Mouse (Mus musculus) intestine, postnatal 0 days (tissue): ENCODE measurements around the gene Tmem246. TPM values are rescaled to one million over a fixed set of nuclear protein-coding genes. Genes with fewer than 3 reads are reported as not detected.

Source experiments
- ATAC-seq: fragments of 200-750 bp; cut with Nextera tagmentation; 2 replicates; pipeline ENCODE4 v1.8.0; 2017; ENCODE audit warnings: mild to moderate bottlenecking, moderate TSS enrichment, moderate library complexity
- H3K27ac ChIP-seq: fragments of 300-500 bp; sonication (generic); 2 replicates; pipeline ENCODE4 v1.5.1; 2014; ENCODE audit warnings: mild to moderate bottlenecking, low read depth, low read length, moderate library complexity
- H3K27me3 ChIP-seq: fragments of 300-500 bp; sonication (generic); replicated peaks from 2 replicates; pipeline ENCODE4 v1.6.1; 2014; ENCODE audit warnings: low read length, mixed read lengths; ENCODE audit not compliant: control insufficient read depth, insufficient read depth
- H3K36me3 ChIP-seq: fragments of 300-500 bp; sonication (generic); 2 replicates; pipeline ENCODE4 v1.6.1; 2014; ENCODE audit warnings: mild to moderate bottlenecking, moderate library complexity; ENCODE audit not compliant: control insufficient read depth, insufficient read depth
- H3K4me1 ChIP-seq: fragments of 300-500 bp; sonication (generic); replicated peaks from 2 replicates; pipeline ENCODE4 v1.6.1; 2014; ENCODE audit warnings: antibody characterized with exemption, low read length, mixed read lengths; ENCODE audit not compliant: control insufficient read depth, insufficient read depth
- H3K4me2 ChIP-seq: fragments of 300-500 bp; sonication (generic); replicated peaks from 2 replicates; pipeline ENCODE4 v1.6.1; 2014; ENCODE audit warnings: low read depth, mild to moderate bottlenecking, moderate library complexity
- H3K4me3 ChIP-seq: fragments of 300-500 bp; sonication (generic); 2 replicates; pipeline ENCODE4 v1.5.1; 2014; ENCODE audit warnings: low read depth, low read length
- H3K9ac ChIP-seq: fragments of 300-500 bp; sonication (generic); 2 replicates; pipeline ENCODE4 v1.6.1; 2014; ENCODE audit warnings: mild to moderate bottlenecking, low read depth, low read length
- H3K9me3 ChIP-seq: fragments of 300-500 bp; sonication (generic); 2 replicates; pipeline ENCODE4 v1.6.1; 2016; ENCODE audit warnings: mixed run types; ENCODE audit not compliant: control insufficient read depth
- CTCF ChIP-seq: sonication (generic); IDR thresholded peaks from 2 replicates; pipeline ENCODE4 v1.5.1; 2016; ENCODE audit warnings: low read depth, mild to moderate bottlenecking, control low read depth, antibody characterized with exemption, moderate library complexity
- WGBS: fragments of 180-500 bp; shearing (Covaris S2); extraction: QIAGEN DNeasy Blood & Tissue Kit; methylation state at CpG from one replicate; pipeline ENCODE4 v1.1.7; 2014; 5-methylcytosine and 5-hydroxymethylcytosine counted together
- polyA plus RNA-seq: library from polyadenylated mRNA; unstranded; fragments of >200 nt; fragmentation: Nextera tagmentation; extraction: Ambion mirVana; gene quantifications from 2 replicates; pipeline ENCODE4 v1.2.1, GENCODE M21; 2015

Gene Tmem246
- polyA plus RNA-seq, 1 experiment from 2014 or later, result 23.6 TPM

GRCm38 (mm10) chr4:49546026-49546425, 51.6 kb downstream of the Tmem246 start:
- no peak overlapping the region for H3K4me3 ChIP-seq
- peak overlapping the region; percentile 67 for H3K4me2 ChIP-seq
- H3K27me3 ChIP-seq, result no peaks in the 10 kb centered on the region
- ATAC-seq, result no peak
- H3K4me1 ChIP-seq, result no peaks in the 10 kb centered on the region
- H3K36me3 ChIP-seq, result peaks cover 23% of the 10 kb centered on the region
- no peaks in the 10 kb centered on the region for H3K9me3 ChIP-seq
- H3K27ac ChIP-seq, result peak overlapping the region; percentile 60
- peak overlapping the region; percentile 18; the same call in 1 of the 2 replicates for H3K9ac ChIP-seq
- no peak for TF ChIP-seq CTCF
- 60% methylated on average over 2 of the region's 2 CpGs for WGBS

GRCm38 (mm10) chr4:49540966-49541365, 56.7 kb downstream of the Tmem246 start:
- no peak overlapping the region for H3K27ac ChIP-seq
- H3K9me3 ChIP-seq, result no peaks in the 10 kb centered on the region
- H3K27me3 ChIP-seq, result no peaks in the 10 kb centered on the region
- ATAC-seq, result no peak
- TF ChIP-seq CTCF, result no peak
- H3K4me2 ChIP-seq, result no peak overlapping the region
- H3K36me3 ChIP-seq, result peaks cover 66% of the 10 kb centered on the region
- no peak overlapping the region for H3K9ac ChIP-seq
- H3K4me1 ChIP-seq, result no peaks in the 10 kb centered on the region
- H3K4me3 ChIP-seq, result no peak overlapping the region
- 79% methylated on average over 3 of the region's 3 CpGs for WGBS

- Histone ChIP-seq H3K27ac (no peak overlapping the region), H3K4me2 (no peak overlapping the region), H3K27me3 (no peaks in the 10 kb centered on the region), H3K4me3 (no peak overlapping the region), H3K9ac (no peak overlapping the region), H3K4me1 (no peaks in the 10 kb centered on the region), H3K9me3 (no peaks in the 10 kb centered on the region), H3K36me3 (peaks cover 66% of the 10 kb centered on the region)
- 67% methylated on average over 6 of the region's 6 CpGs for WGBS
- no peak for ATAC-seq
- TF ChIP-seq CTCF, result no peak
Measured at GRCm38 (mm10) chr4:49539665-49540064, 58.0 kb downstream of the Tmem246 start.

GRCm38 (mm10) chr4:49536671-49537070, 61.0 kb downstream of the Tmem246 start:
- Histone ChIP-seq H3K27ac (no peak overlapping the region), H3K27me3 (no peaks in the 10 kb centered on the region), H3K36me3 (peaks cover 43% of the 10 kb centered on the region), H3K9ac (no peak overlapping the region), H3K9me3 (no peaks in the 10 kb centered on the region), H3K4me3 (no peak overlapping the region), H3K4me2 (no peak overlapping the region), H3K4me1 (no peaks in the 10 kb centered on the region)
- no peak for ATAC-seq
- no peak for TF ChIP-seq CTCF
- WGBS, result 75% methylated on average over 4 of the region's 4 CpGs

- Histone ChIP-seq H3K4me2 (no peak overlapping the region), H3K27me3 (no peaks in the 10 kb centered on the region), H3K9me3 (no peaks in the 10 kb centered on the region), H3K4me1 (no peaks in the 10 kb centered on the region), H3K36me3 (peaks cover 43% of the 10 kb centered on the region), H3K27ac (no peak overlapping the region), H3K9ac (no peak overlapping the region), H3K4me3 (no peak overlapping the region)
- ATAC-seq, result peak; percentile 20; the same call in 1 of the 2 replicates
- 90% methylated on average over 4 of the region's 4 CpGs for whole genome bisulfite sequencing
- TF ChIP-seq CTCF, result no peak
Measured at GRCm38 (mm10) chr4:49535675-49536294, 61.9 kb downstream of the Tmem246 start.

GRCm38 (mm10) chr4:49535036-49535435, 62.6 kb downstream of the Tmem246 start:
- H3K27ac ChIP-seq, result no peak overlapping the region
- H3K4me3 ChIP-seq, result no peak overlapping the region
- H3K36me3 ChIP-seq, result peaks cover 44% of the 10 kb centered on the region
- WGBS, result 90% methylated on average over 3 of the region's 3 CpGs
- H3K9me3 ChIP-seq, result peaks cover 7% of the 10 kb centered on the region
- no peak overlapping the region for H3K4me2 ChIP-seq
- H3K27me3 ChIP-seq, result no peaks in the 10 kb centered on the region
- no peak overlapping the region for H3K9ac ChIP-seq
- H3K4me1 ChIP-seq, result no peaks in the 10 kb centered on the region
- no peak for TF ChIP-seq CTCF
- no peak for ATAC-seq

Other genes with a start within 250 kb of the Tmem246 start
- gene Acnat2, start 189.7 kb downstream of the Tmem246 start, polyA plus RNA-seq, result not detected in 2 replicates
- 8.4 and 10.6 TPM in 2 replicates for gene Acnat1, start 124.0 kb downstream of the Tmem246 start, polyA plus RNA-seq
- 0.52 and 0.64 TPM in 2 replicates for gene Baat, start 91.3 kb downstream of the Tmem246 start, polyA plus RNA-seq
- 46.0 and 46.3 TPM in 2 replicates for gene Mrpl50, start 76.8 kb downstream of the Tmem246 start, polyA plus RNA-seq
- 2.0 and 2.4 TPM in 2 replicates for gene Zfp189, start 76.7 kb downstream of the Tmem246 start, polyA plus RNA-seq
- gene Aldob, start 48.3 kb downstream of the Tmem246 start, polyA plus RNA-seq, result 1,579 and 1,674 TPM in 2 replicates
- 15.6 and 16.4 TPM in 2 replicates for gene Rnf20, start 34.1 kb upstream of the Tmem246 start, polyA plus RNA-seq
- not detected in 2 replicates for gene Ppp3r2, start 84.1 kb upstream of the Tmem246 start, polyA plus RNA-seq
- 0.26 TPM in 2 replicates for gene Grin3a, start 247.9 kb upstream of the Tmem246 start, polyA plus RNA-seq